Mouse (Mus musculus): ENCODE measurements around the gene Acss1. TPM values are rescaled to one million over a fixed set of nuclear protein-coding genes. Genes with fewer than 3 reads are reported as not detected.

Gene Acss1
- polyA plus RNA-seq, 1 experiment from 2014 or later = 8.0 TPM

Other genes with a start within 250 kb of the Acss1 start
- gene Zfp442, start 217.0 kb downstream of the Acss1 start, polyA plus RNA-seq (2015; fragmentation: Nextera tagmentation; extraction: Ambion mirVana) = 6.0 and 7.2 TPM in 2 replicates
- gene Zfp345, start 183.4 kb downstream of the Acss1 start, polyA plus RNA-seq (2015; fragmentation: Nextera tagmentation; extraction: Ambion mirVana) = not detected in 2 replicates
- 2.1 and 3.4 TPM in 2 replicates for gene Cst7, start 98.1 kb downstream of the Acss1 start, polyA plus RNA-seq (2015; fragmentation: Nextera tagmentation; extraction: Ambion mirVana)
- gene Apmap, start 59.9 kb downstream of the Acss1 start, polyA plus RNA-seq (2015; fragmentation: Nextera tagmentation; extraction: Ambion mirVana) = 37.1 and 37.4 TPM in 2 replicates
- 0.05 TPM in 1 of 2 replicates, not detected in the other for gene Vsx1, start 20.9 kb upstream of the Acss1 start, polyA plus RNA-seq (2015; fragmentation: Nextera tagmentation; extraction: Ambion mirVana)
- 25.1 and 28.5 TPM in 2 replicates for gene Entpd6, start 80.5 kb upstream of the Acss1 start, polyA plus RNA-seq (2015; fragmentation: Nextera tagmentation; extraction: Ambion mirVana)
- 85.8 and 88.5 TPM in 2 replicates for gene Pygb, start 118.2 kb upstream of the Acss1 start, polyA plus RNA-seq (2015; fragmentation: Nextera tagmentation; extraction: Ambion mirVana)
- gene Abhd12, start 236.2 kb upstream of the Acss1 start, polyA plus RNA-seq (2015; fragmentation: Nextera tagmentation; extraction: Ambion mirVana) = 74.2 and 78.9 TPM in 2 replicates
- 26.4 and 28.0 TPM in 2 replicates for gene Gins1, start 236.9 kb upstream of the Acss1 start, polyA plus RNA-seq (2015; fragmentation: Nextera tagmentation; extraction: Ambion mirVana)

Measured in embryonic facial prominence, embryonic 15.5 days (tissue).